Mouse (Mus musculus): ENCODE results near the gene Dennd2c. TPM values are rescaled to one million over a fixed set of nuclear protein-coding genes. Genes with fewer than 3 reads are reported as not detected.
A peak's percentile ranks its signal among the peaks of the same experiment; 100 is the strongest.
"Not testable (repeated sequence)": the region's sequence is repeated elsewhere in the genome, so short reads cannot be mapped to it uniquely, and the experiment has no call there.

Dennd2c gene
- polyA plus RNA-seq, 1 experiment from 2014 or later: 3.4 TPM

DNA sequence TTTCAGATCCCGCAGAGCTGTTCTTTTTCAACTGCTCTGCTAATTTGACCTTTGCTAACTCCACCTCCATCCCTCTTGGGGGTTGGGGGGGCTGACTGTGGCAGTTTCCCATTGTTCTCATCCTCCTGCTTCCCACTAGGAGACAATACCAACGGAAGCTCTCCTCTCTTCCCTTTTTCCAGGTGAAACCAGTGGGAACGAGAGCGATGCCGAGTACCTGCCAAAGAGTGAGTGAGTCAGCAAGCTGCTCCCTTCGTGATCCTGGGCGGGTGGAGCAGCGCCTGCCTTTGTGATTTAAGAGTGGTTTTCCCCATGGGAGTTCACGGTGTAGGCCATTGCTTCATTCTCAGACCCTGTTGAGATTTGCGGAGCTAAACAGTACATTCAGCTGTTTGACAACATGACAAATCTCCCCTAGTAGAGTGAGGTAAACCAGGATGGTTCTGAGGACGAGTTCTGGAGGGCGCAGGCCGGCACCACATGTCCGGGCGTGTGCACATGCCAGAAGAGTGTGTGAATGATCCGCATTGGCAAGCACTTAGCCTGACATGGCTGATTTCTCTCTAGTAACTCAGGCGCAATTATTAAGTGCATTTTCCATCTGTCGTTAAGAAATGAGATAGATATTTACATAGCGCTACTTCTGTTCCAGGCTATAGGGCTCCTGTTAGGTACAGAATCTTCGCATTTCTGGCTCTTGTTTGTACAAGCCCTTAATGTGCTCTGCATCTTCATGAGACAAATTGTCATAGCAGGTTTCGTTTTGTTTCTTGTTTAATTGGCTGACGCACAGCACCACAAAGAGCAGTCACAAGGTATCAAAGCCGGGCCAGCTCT lies 44.1 kb downstream of the Dennd2c start:
- 76% methylated on average over 23 of the region's 23 CpGs for WGBS
- no peak overlapping the region for H3K4me3 ChIP-seq
- H3K36me3 ChIP-seq: peaks cover 6% of the 10 kb centered on the region; the same call in 1 of the 2 replicates
- no peaks in the 10 kb centered on the region for H3K9me3 ChIP-seq
- H3K4me1 ChIP-seq: no peaks in the 10 kb centered on the region
- H3K27ac ChIP-seq: no peak overlapping the region
- H3K27me3 ChIP-seq (ENCODE audit: insufficient read depth, poor library complexity, severe bottlenecking): no peaks in the 10 kb centered on the region
- no peak for DNase-seq (ENCODE audit: low spot score)

DNA sequence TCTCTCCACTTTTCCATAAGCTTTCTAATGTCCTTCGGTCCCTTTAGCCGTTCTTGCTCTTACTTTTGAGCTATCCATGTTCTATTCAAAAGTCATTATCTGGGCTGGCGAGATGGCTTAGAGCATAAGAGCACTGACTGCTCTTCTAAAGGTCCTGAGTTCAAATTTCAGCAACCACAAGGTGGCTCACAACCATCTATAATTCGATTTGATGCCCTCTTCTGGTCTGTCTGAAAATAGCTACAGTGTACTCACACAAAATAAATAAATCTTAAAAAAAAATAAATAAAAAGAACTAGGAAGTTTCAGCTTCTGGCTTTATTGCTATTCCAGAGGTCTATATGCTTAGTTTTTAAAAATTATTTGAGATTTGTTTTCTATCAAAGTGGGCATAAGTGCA lies 45.4 kb downstream of the Dennd2c start:
- Histone ChIP-seq H3K27ac (no peak overlapping the region), H3K4me3 (no peak overlapping the region), H3K4me1 (no peaks in the 10 kb centered on the region), H3K27me3 (ENCODE audit: insufficient read depth, poor library complexity, severe bottlenecking) (no peaks in the 10 kb centered on the region), H3K36me3 (peaks cover 6% of the 10 kb centered on the region; the same call in 1 of the 2 replicates), H3K9me3 (no peaks in the 10 kb centered on the region)
- 85% methylated on average over 4 of the region's 4 CpGs for WGBS
- no peak for DNase-seq (ENCODE audit: low spot score)

DNA sequence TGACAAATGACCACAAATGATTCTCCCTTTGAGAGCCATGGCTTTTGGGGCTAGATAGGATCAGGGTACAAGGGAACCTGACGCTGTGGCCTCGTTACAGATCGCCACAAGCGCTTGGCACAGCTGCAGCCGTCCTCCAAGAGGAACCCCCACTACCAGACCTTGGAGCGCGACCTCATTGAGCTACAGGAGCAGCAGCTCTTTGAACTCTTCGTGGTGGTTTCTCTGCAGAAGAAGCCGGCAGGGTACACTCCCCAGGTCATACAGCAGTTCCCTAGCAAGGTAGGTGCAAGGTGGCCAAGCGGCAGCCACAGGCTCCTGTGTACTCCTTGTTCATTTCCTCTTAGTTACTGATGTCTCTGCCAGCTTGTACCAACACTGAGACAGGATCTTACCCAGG lies 46.5 kb downstream of the Dennd2c start:
- Histone ChIP-seq H3K36me3 (peaks cover 16% of the 10 kb centered on the region; the same call in 1 of the 2 replicates), H3K27me3 (ENCODE audit: insufficient read depth, poor library complexity, severe bottlenecking) (no peaks in the 10 kb centered on the region), H3K9me3 (no peaks in the 10 kb centered on the region), H3K4me3 (no peak overlapping the region), H3K27ac (no peak overlapping the region), H3K4me1 (no peaks in the 10 kb centered on the region)
- no peak for DNase-seq (ENCODE audit: low spot score)
- 80% methylated on average over 10 of the region's 10 CpGs for WGBS

DNA sequence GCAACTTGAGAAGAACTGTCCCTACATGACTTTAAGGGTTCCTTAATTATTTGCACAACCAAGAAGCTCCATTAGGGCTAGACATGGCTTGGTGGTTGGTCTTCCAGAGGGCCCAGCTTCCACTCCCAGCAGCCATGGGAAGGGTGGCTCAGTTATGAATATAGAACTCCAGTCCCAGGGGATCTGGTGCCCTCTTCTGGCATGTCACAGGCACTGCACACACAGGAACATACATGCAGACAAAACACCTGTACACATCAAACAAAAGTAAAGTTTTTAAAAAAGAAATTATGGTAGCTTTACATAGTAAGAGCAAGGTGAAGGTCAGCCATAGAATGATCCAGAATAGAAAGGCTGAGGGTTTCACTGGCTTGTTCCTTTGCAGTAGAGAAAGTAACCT lies 51.4 kb downstream of the Dennd2c start:
- no peak overlapping the region for H3K4me3 ChIP-seq
- DNase-seq (ENCODE audit: low spot score): no peak
- H3K4me1 ChIP-seq: no peaks in the 10 kb centered on the region
- H3K36me3 ChIP-seq: peaks cover 21% of the 10 kb centered on the region; the same call in 1 of the 2 replicates
- no peaks in the 10 kb centered on the region for H3K9me3 ChIP-seq
- no peaks in the 10 kb centered on the region for H3K27me3 ChIP-seq (ENCODE audit: insufficient read depth, poor library complexity, severe bottlenecking)
- H3K27ac ChIP-seq: no peak overlapping the region

DNA sequence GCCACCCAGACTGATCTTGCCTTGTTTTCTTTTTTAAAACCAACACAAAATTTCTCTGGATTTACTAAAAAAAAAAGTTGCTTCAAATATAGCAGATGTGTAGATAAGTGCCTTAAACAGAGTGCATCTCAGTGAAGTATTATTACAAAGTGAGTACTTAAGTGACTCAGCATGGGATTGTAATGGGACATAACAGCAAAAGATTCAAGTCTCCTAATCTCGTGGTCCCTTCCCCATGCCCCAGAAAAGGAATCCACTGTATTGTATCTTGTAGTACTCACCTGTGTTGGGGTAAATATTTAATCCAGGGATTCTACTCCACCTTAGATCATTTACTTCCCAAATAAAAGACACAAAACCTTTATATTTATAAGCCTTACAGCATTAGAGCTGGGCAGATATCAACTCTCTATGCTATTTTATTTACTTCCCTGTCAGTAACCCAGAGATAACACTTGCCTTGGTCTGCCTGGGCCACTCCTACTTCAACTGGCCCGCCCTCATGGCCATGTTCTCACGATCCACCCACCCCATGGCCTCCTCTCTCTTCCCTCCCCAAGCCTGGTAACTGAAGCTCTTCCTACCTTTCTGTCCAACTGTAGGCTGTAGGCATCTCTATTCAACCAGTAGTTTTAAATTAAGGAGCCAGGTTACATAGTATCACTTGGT lies 57.0 kb downstream of the Dennd2c start:
- Histone ChIP-seq H3K4me3 (no peak overlapping the region), H3K27me3 (ENCODE audit: insufficient read depth, poor library complexity, severe bottlenecking) (no peaks in the 10 kb centered on the region), H3K27ac (no peak overlapping the region), H3K36me3 (0 out of 2 replicates have a peak, but pooled peaks cover 2% of the 10 kb centered on the region), H3K9me3 (no peaks in the 10 kb centered on the region), H3K4me1 (no peaks in the 10 kb centered on the region)
- 40% methylated on average over 3 of the region's 3 CpGs for WGBS
- DNase-seq (ENCODE audit: low spot score): no peak

DNA sequence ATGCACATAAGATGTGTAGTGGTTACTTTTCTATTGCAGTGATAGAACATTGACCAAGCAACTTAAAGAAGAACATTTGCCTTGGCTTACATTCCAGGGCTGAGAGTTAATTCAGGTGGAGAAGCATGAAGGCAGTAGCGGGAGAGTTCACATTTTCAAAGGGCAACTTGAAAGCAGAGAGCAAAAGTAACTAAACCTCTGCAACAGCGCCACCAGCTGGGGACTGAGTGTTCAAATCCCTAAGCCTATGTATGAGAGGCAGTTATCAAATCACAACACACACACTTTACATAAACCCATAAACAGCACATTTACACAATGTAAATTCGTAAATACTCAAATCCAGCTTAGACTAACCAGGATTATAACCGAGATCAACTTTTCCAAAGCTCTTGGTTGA lies 67.4 kb downstream of the Dennd2c start:
- Histone ChIP-seq H3K36me3 (peaks cover 22% of the 10 kb centered on the region), H3K4me1 (0 out of 2 replicates have a peak, but pooled peaks cover 9% of the 10 kb centered on the region), H3K4me3 (no peak overlapping the region), H3K27me3 (ENCODE audit: insufficient read depth, poor library complexity, severe bottlenecking) (no peaks in the 10 kb centered on the region), H3K27ac (no peak overlapping the region), H3K9me3 (no peaks in the 10 kb centered on the region)
- DNase-seq (ENCODE audit: low spot score): peak; percentile 88
- 10% methylated on average over 4 of the region's 4 CpGs for WGBS

DNA sequence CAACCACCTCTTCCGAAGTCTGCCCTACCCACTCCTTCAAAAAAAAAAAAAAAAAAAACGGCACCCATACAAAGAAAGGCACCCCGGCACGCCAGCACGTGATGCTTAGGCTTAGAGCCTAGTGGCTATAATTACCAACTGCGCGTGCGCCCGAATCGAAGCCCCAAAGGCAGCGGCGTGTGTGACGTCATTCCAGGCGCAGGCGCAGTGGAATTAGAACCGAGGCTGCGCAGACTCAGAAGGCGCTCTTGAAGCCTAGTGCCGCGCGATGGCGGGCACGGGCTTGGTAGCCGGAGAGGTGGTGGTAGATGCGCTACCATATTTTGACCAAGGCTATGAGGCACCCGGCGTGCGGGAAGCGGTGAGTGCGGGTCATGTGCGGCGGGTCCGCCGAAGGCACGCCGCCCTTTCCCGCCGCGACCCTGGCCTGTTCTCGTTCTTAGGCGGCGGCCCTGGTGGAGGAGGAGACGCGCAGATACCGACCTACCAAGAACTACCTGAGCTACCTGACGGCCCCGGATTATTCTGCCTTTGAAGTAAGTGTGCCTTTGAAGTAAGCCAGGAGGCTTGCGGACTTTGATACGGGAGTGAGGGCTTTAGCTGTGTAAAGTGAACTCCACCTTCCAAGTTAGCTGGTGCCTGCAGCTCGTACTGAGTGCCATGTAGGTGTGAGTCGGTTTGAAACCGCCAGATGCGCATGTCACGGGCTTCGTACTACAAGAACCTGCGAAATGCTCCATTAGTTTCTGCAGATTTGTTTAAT lies 69.3 kb downstream of the Dennd2c start, which contains the start of gene Bcas2:
Bcas2 (plus strand) TSS at position 151 of the 763 bp plus-strand sequence.
- H3K27ac ChIP-seq: peak within 1 kb of the TSS; percentile 96
- peaks cover 32% of the 10 kb centered on the region for H3K36me3 ChIP-seq
- 0 out of 2 replicates have a peak, but pooled peaks cover 9% of the 10 kb centered on the region for H3K4me1 ChIP-seq
- peak within 1 kb of the TSS; percentile 94 for H3K4me3 ChIP-seq
- H3K27me3 ChIP-seq (ENCODE audit: insufficient read depth, poor library complexity, severe bottlenecking): no peaks in the 10 kb centered on the region
- H3K9me3 ChIP-seq: no peaks in the 10 kb centered on the region
- WGBS: under 1% methylated on average over 56 of the region's 56 CpGs
- DNase-seq (ENCODE audit: low spot score): peak; percentile 98

DNA sequence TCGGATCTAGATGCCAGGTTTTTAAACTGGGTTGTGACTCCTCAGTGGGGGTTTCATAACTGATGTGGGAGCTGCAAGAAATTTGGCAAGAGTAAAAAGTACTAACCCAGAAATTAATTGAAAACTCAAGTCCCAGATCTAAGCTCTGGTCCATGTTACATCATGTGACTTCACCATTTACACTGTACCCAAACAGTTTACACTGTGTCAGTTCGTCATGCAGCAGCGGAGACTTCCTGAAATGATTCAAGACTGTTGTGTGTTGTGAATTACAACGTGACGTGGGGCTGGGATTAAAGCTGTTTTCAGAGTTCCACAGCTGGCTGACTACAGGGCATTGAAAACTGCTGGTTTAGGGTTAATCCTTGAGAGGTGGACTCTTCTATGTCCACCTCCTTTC lies 70.2 kb downstream of the Dennd2c start:
- no peak for DNase-seq (ENCODE audit: low spot score)
- H3K4me3 ChIP-seq: peak overlapping the region; percentile 94
- H3K9me3 ChIP-seq: no peaks in the 10 kb centered on the region
- no peak overlapping the region for H3K27ac ChIP-seq
- H3K4me1 ChIP-seq: 0 out of 2 replicates have a peak, but pooled peaks cover 9% of the 10 kb centered on the region
- 66% methylated on average over 5 of the region's 5 CpGs for WGBS
- H3K27me3 ChIP-seq (ENCODE audit: insufficient read depth, poor library complexity, severe bottlenecking): no peaks in the 10 kb centered on the region
- H3K36me3 ChIP-seq: peaks cover 42% of the 10 kb centered on the region

DNA sequence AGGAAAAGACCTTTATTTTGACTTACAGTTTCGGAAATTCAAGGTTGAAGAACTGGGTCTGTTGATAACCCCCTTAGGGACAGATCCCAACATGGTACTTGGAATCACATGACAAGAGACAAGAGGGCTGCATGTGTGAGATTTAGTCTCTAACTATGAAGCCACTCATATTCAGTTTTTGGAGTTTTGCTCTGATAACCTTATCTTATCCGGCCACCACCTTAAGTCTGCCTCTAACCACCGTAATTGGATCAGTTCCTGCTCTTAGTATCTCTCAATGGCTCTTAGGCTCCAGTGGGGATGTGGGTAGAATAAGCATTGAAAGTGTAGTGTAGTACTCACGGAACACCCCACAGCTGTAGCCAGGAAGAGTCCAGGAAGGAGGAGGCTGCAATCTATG lies 74.3 kb downstream of the Dennd2c start:
- no peak overlapping the region for H3K27ac ChIP-seq

DNA sequence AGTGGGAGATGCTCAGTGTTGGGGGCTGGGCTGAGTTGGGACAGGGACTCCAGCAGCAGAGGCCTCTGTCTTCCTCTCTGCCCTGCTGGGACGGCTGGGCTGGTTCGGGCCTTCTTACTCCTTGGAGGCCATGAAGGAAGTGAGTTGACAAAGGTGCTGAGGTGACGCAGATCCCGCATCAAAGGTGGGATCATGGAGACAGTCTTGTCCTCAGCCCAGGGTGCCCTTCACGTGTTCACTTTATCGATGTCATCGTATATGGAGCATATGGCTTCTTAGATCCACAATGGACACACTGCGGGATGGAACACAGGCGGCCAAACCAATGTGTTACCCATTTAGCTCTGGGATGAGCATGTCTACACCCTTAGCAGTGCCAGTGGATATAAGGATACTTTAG lies 77.1 kb downstream of the Dennd2c start:
- no peak overlapping the region for H3K4me3 ChIP-seq
- no peaks in the 10 kb centered on the region for H3K4me1 ChIP-seq
- H3K27me3 ChIP-seq (ENCODE audit: insufficient read depth, poor library complexity, severe bottlenecking): no peaks in the 10 kb centered on the region
- peaks cover 52% of the 10 kb centered on the region for H3K36me3 ChIP-seq
- no peak overlapping the region for H3K27ac ChIP-seq
- 90% methylated on average over 9 of the region's 9 CpGs for whole genome bisulfite sequencing
- H3K9me3 ChIP-seq: no peaks in the 10 kb centered on the region
- no peak for DNase-seq (ENCODE audit: low spot score)

More for the DNA sequence above, 74.3 kb downstream of the Dennd2c start:
- 83% methylated on average over 4 of the region's 4 CpGs for WGBS
- no peak for DNase-seq (ENCODE audit: low spot score)
- H3K4me3 ChIP-seq: no peak overlapping the region
- H3K9me3 ChIP-seq: no peaks in the 10 kb centered on the region
- H3K27me3 ChIP-seq (ENCODE audit: insufficient read depth, poor library complexity, severe bottlenecking): no peaks in the 10 kb centered on the region
- peaks cover 64% of the 10 kb centered on the region for H3K36me3 ChIP-seq
- H3K4me1 ChIP-seq: 0 out of 2 replicates have a peak, but pooled peaks cover 6% of the 10 kb centered on the region

DNA sequence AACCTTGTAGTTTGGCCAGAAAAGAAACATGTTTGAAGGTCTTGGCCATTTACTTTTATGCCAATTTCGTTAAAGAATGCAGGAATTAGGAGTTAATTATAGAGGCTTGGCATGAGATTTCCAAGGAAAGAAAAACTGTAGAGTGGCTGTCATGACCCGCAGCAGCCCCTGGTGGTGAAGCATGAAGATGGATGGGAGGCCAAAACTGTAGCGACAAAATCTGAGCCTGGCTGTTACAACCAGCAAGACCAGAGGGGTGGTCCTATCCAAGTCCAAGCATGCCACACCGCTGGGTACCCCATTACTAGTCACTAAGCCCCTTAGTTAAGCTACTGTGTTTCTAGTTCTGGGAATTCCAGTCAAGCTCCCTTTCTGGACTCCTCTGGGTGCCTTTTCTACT lies 78.8 kb downstream of the Dennd2c start:
- Histone ChIP-seq H3K4me1 (no peaks in the 10 kb centered on the region), H3K27me3 (ENCODE audit: insufficient read depth, poor library complexity, severe bottlenecking) (no peaks in the 10 kb centered on the region), H3K27ac (no peak overlapping the region), H3K4me3 (no peak overlapping the region), H3K9me3 (no peaks in the 10 kb centered on the region), H3K36me3 (peaks cover 36% of the 10 kb centered on the region)
- WGBS: 44% methylated on average over 4 of the region's 4 CpGs
- DNase-seq (ENCODE audit: low spot score): no peak

DNA sequence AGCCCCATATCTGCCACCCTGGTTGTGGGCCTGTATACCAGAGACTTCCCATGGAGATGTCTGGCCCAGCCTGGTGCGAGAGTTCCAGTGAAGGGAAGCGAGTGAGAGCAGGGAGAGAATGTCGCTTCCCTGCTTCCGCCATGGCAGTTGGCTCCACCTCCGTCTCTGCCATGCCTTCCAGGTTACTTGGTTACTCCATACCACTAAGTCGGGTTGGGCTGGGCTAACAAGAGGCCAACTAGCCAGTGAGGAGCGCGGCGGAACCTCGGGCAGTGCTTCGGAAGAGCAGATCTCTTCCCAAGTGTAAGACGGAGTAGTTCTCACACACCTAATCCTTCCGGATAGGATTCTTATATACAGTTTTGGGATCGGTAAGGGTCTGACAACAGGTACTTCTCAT lies 80.4 kb downstream of the Dennd2c start:
- Histone ChIP-seq H3K27me3 (ENCODE audit: insufficient read depth, poor library complexity, severe bottlenecking) (no peaks in the 10 kb centered on the region), H3K27ac (no peak overlapping the region), H3K4me1 (no peaks in the 10 kb centered on the region), H3K36me3 (peaks cover 20% of the 10 kb centered on the region), H3K9me3 (no peaks in the 10 kb centered on the region), H3K4me3 (no peak overlapping the region)
- WGBS: 73% methylated on average over 14 of the region's 14 CpGs
- DNase-seq (ENCODE audit: low spot score): no peak

DNA sequence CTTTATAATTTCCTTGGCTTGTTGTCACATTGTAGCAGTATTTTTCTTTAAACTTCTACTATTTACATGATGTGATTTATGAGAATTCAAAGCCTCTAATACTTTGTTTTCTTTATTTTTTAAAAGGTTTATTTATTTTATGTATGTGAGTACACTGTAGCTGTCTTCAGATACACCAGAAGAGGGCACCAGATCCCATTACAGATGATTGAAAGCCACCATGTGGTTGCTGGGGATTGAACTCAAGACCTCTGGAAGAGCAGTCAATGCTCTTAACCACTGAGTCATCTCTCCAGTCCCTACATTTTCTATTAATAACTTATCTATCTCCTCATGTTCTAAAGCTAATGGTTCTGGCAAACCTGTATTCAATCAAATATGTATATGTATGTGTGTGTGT lies 82.1 kb downstream of the Dennd2c start:
- H3K27ac ChIP-seq; H3K27me3 ChIP-seq (ENCODE audit: insufficient read depth, poor library complexity, severe bottlenecking); H3K4me1 ChIP-seq; H3K9me3 ChIP-seq; H3K36me3 ChIP-seq; H3K4me3 ChIP-seq: not testable (repeated sequence)
- peak; percentile 58 for DNase-seq (ENCODE audit: low spot score)

All from heart, embryonic 10.5 days (tissue).